Mouse (Mus musculus) adrenal gland (tissue): ENCODE measurements at regions not wholly inside any gene's neighbourhood (a gene's known extent, or its start where the extent isn't known, plus 50 kb on each side); places are given as distances from the start of the nearest gene placed in this dataset.

Experiments
- intact Hi-C: fragments of 180-260 bp; cut with DNase I; formaldehyde crosslinking; loops from one replicate; pipeline ENCODE4 v1.15.1; 2025

GRCm38 (mm10) chr10:97054472-97054871 lies 424.9 kb upstream of the Dcn start:
- intact Hi-C loops: no loop called here

GRCm38 (mm10) chr10:97061961-97062360 lies 417.4 kb upstream of the Dcn start:
- intact Hi-C loops: no loop called here

- intact Hi-C loops: no loop called here
Observed at GRCm38 (mm10) chr10:97064546-97064945, 414.9 kb upstream of the Dcn start.

GRCm38 (mm10) chr10:97078022-97078473 lies 401.4 kb upstream of the Dcn start:
- intact Hi-C loops: no loop called here

- intact Hi-C loops: no loop called here
Observed at GRCm38 (mm10) chr10:97079575-97079974, 399.8 kb upstream of the Dcn start.

- intact Hi-C loops: no loop called here
Observed at GRCm38 (mm10) chr10:97087286-97087685, 392.1 kb upstream of the Dcn start.

- intact Hi-C loops: no loop called here
Observed at GRCm38 (mm10) chr10:97090254-97090653, 389.2 kb upstream of the Dcn start.

- intact Hi-C loops: no loop called here
Observed at GRCm38 (mm10) chr10:97093886-97094285, 385.5 kb upstream of the Dcn start.

GRCm38 (mm10) chr10:97114501-97114900 lies 364.9 kb upstream of the Dcn start:
- intact Hi-C loops: no loop called here

- intact Hi-C loops: no loop called here
Observed at GRCm38 (mm10) chr10:97122693-97123092, 356.7 kb upstream of the Dcn start.

- intact Hi-C loops: no loop called here
Observed at GRCm38 (mm10) chr10:97141561-97141960, 337.8 kb upstream of the Dcn start.

GRCm38 (mm10) chr10:97158561-97159395 lies 320.6 kb upstream of the Dcn start:
- intact Hi-C loops: no loop called here

GRCm38 (mm10) chr10:97159396-97159760 lies 320.0 kb upstream of the Dcn start:
- intact Hi-C loops: no loop called here

- intact Hi-C loops: loop anchor here (5.0 kb wide), 1 partner anchor 948 kb away; no protein-coding TSS in a partner anchor
Observed at GRCm38 (mm10) chr10:97159831-97160575, 319.4 kb upstream of the Dcn start.

GRCm38 (mm10) chr10:97160892-97161291 lies 318.5 kb upstream of the Dcn start:
- intact Hi-C loops: loop anchor here (5.0 kb wide), 1 partner anchor 949 kb away; no protein-coding TSS in a partner anchor

- intact Hi-C loops: no loop called here
Observed at GRCm38 (mm10) chr10:97178468-97178867, 300.9 kb upstream of the Dcn start.

- intact Hi-C loops: no loop called here
Observed at GRCm38 (mm10) chr10:97189696-97190095, 289.7 kb upstream of the Dcn start.

- intact Hi-C loops: no loop called here
Observed at GRCm38 (mm10) chr10:97211238-97211695, 268.1 kb upstream of the Dcn start.

- intact Hi-C loops: no loop called here
Observed at GRCm38 (mm10) chr10:97211785-97212398, 267.5 kb upstream of the Dcn start.

GRCm38 (mm10) chr10:97219474-97219873 lies 259.9 kb upstream of the Dcn start:
- intact Hi-C loops: no loop called here

- intact Hi-C loops: no loop called here
Observed at GRCm38 (mm10) chr10:97220431-97220830, 259.0 kb upstream of the Dcn start.

- intact Hi-C loops: no loop called here
Observed at GRCm38 (mm10) chr10:97235631-97236030, 243.8 kb upstream of the Dcn start.
